Mouse (Mus musculus) left cerebral cortex, adult 9 months (tissue): ENCODE measurements around the gene Gpatch2.

Experiments used
- DNase-seq, 2 experiments: peaks; one replicate each; pipeline ENCODE4 v3.0.0; 2022; ENCODE audit warnings: low spot score in 2 of 2

The Gpatch2 gene

DNA sequence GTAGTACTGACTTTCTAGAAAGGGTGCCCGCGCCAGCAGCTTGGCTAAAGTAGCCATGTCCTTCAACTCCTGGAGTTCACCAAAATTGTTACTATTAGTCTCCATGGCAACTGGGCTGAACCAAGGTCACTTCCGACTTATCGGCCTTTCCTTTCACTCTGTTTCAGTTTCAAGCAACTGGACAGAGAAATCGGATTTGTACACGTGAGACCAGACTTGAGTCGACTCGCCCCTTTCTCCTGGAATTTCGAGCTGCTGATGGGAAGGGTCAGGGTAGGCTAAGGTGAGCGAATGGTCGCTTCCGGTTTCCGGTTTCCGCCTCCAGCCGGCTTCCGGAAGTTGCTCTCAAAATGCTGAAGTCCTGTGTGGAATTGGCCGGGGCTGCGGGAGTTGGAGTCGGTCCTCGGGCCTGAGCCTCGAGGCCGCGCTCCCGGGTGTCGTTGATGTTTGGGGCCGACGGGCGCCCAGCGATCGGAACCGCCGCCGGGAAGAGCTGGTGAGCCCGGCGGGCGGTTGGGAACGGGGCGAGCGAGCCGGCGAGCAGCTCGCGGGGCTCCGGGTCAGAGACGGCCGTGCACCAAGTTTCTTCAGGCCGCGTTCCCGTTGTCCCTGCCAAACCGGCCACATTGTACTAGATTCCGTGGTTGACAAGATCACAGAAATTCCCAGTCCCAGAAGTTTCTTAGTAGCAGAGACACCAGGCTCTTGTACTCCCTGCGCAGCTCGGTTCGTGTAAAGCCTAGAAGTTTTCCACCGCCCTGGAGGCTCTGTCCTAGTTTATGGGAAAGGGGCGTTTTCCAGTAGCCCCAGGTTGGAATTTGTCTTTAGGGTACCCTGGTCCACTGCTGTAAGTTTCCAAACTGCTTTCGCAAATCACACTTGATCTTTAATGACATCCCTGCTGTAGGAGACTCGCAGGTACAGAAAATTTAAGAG is at the start of gene Gpatch2, which contains the start of gene Spata17:
TSS of gene Gpatch2 (plus strand) at position 328 of the 936 bp plus-strand sequence.
TSS of gene Spata17 (minus strand) at position 285 of the 936 bp plus-strand sequence.
- peak; percentile 9 to 72 for DNase-seq

DNA sequence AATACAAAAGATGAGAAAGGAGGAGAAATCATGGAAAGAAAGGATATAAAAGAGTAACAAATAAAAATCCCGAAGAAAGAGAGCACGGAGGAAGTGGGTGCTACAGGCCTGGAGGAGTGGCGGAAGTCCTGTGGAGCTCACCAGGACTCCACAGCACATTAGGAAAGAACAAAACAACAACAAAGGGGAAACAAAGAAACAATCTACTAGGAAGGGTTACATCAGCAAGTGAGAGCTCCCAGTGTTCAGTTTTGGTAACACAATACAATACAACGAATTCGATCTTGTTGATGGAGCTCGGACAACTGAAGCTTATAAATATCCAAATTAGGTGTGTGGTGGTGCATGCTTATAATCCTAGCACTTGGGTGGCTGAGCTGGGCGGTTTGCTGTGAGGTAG is 45.7 kb upstream of the Gpatch2 start:
- DNase-seq, result no peak

GRCm38 (mm10) chr1:187170361-187170760 is 44.9 kb upstream of the Gpatch2 start:
- DNase-seq, result no peak

DNA sequence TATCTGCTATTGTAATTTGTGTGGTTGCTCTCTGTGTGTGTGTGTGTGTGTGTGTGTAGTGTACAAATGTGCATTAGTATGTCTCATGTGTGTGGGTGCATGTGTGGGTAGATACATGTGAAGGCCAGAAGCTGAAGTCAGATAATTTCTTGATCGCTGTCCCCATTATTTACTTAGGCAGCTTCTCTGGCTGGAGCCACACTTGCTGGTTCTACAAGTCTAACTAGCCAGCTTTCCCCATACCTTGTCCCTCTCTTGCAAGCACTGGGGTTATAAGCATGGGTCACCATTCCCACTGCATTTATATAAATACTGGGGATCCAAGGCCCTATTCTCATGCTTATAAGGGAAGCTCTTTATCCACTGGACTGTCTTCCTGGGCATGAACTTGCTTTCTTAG is 39.3 kb upstream of the Gpatch2 start:
- DNase-seq, result no peak

GRCm38 (mm10) chr1:187178546-187178945 is 36.8 kb upstream of the Gpatch2 start:
- DNase-seq, result no peak

- no peak for DNase-seq
Observed at GRCm38 (mm10) chr1:187205506-187205905, 9.8 kb upstream of the Gpatch2 start.

DNA sequence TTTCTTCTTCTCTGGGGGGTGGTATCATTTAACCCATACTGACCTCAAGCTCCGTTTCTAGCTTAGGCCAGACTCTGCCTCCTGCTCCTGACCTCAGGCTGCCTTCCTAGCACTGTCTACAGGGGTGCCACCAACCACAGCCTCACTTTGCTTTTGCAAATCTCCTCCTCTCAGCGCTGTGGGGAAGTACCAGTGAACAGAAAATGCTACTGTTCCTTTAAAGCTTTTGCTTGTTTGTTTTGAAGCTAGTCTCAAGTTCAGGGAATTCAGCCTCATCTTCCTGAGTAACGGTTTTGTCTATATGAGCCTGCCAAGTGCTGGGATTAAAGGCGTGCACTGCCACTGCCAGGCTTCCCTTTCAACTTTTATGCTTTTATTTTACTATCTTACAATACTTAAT is 5.8 kb upstream of the Gpatch2 start:
- no peak for DNase-seq

DNA sequence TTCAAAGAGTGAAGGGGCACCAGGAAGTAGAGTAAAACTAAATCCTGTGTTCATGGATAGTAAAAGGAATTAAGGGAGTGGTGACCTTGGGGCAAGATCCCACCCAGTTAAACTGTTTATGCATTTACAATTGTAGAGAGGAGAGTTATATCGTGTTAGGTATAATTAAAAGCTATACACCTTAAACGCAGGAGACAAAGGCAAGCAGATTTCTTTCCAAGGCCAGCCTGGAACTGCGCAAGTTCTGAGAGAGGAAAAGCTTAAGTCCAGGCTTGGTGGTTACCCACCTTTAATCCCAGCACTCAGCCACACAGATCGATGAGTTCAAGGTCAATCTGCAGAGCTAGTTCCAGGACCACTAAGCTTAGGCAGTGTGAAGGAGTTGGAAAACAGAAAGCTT is 4.6 kb upstream of the Gpatch2 start:
- no peak for DNase-seq

DNA sequence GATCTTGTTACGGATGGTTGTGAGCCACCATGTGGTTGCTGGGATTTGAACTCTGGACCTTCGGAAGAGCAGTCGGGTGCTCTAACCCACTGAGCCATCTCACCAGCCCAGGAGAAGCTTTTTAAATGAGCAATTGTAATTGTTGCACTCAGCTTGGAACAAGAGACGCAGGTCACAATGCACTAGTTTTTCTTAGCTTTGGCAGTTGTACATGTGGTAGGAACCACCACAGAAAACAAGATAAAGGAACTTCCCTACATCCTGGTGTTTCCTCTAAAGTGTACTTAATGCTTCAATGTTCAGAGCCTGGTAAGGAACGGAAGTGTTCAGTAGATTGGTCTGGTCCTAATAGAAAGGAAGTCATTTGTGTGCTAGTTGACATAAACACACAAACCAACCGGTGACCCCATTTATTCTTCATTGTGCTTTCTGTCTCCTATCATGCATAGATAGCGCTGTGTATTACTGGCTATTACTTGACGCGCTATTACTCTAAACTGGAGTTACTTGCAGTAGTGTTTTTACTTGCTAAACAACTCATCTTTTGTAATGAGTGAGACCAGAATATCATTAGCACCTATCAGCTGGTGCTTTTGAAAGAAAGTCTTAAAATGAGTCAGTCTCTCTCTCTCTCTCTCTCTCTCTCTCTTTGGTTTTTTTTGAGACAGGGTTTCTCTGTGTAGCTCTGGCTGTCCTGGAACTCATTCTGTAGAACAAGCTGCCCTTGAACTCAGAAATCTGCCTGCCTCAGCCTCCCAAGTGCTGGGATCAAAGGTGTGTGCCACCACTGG is 1.5 kb downstream of the Gpatch2 start:
- DNase-seq, result no peak

GRCm38 (mm10) chr1:187220756-187221155 is 5.4 kb downstream of the Gpatch2 start:
- DNase-seq, result no peak

DNA sequence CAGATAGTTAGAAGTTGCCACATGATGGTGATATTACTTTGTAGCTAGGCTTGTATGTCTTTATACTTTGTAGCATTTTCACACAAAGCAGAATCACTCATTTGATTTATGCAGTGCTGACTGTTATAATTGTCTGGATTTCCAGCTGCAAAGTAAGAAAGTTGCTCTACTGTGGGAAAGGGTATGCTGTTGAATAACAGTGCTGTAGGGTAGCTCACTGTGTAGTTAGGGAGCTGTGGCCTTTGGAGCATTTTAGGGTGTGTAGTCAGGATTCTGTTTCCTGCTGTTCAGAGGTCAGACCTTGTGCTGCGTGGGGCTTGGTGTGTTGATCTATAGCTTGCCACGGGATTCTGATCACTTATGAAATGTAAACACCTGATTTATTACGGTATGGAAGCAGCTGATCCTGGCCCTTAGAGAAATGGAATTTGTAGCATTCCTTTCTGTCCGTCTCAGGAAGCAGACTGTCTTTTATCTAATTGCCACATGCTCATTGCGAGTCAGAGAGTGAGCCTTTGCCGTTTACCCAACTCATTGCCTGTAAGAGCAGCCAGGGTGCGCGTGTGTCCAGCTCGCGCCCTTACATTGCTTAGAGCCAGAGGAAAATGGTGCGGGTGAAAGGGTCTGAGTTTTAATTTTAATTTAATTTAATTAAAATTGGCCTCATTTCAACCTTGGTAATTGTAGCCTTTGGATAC is 11.2 kb downstream of the Gpatch2 start:
- DNase-seq, result no peak

DNA sequence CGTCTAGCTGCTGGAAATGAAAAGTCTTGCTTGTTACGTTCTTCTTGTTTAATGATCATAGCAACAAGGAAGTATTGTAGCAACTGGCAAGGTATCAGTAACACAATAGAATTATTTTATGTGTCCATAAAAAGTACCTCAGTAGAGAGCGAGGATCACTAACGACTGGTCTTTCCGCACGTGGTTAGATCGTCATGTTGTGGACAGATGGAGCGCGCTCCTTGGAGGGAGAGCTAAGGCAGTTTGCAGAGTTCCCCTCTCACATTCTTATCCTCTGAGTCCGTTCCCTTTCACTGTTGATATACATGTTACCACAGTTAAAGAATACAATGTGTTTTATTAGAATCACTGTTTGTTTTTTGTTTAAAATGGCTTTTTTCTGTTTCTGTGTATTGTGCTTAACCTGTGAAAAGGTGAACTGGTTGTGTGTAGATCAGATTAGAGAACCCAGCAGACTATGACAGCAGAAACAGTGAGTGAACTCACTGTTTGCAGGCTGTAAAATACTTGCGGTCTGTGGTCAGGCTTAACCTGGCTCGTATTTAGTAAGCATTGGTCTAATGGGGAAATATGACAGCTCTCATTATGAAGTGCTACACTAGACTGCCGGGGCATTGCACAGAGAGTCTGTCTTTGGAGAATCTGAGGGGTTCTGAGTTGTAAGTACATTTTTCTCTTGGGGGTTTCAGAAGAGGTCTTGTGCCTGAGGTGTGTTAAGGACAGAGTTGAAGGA is 13.3 kb downstream of the Gpatch2 start:
- no peak for DNase-seq

DNA sequence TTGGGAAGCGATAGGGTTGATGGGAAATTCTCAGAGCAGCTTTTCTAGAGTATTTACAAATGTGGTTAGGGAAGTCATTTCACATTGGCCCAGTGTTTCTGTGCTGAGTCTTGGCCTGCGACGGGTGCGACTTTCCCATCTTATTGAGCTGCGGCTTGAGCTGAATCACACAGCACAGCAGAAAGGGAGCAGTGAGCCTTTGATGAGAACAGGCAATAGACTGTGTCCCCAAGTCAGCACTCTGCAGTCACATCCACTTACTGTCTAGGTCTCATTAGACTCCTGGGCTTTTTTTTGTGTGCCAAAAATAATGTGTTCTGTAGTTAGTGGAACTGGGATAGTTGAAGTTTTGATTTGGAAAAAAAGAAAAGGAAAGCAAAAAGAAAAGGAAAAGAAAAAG is 14.9 kb downstream of the Gpatch2 start:
- no peak for DNase-seq

DNA sequence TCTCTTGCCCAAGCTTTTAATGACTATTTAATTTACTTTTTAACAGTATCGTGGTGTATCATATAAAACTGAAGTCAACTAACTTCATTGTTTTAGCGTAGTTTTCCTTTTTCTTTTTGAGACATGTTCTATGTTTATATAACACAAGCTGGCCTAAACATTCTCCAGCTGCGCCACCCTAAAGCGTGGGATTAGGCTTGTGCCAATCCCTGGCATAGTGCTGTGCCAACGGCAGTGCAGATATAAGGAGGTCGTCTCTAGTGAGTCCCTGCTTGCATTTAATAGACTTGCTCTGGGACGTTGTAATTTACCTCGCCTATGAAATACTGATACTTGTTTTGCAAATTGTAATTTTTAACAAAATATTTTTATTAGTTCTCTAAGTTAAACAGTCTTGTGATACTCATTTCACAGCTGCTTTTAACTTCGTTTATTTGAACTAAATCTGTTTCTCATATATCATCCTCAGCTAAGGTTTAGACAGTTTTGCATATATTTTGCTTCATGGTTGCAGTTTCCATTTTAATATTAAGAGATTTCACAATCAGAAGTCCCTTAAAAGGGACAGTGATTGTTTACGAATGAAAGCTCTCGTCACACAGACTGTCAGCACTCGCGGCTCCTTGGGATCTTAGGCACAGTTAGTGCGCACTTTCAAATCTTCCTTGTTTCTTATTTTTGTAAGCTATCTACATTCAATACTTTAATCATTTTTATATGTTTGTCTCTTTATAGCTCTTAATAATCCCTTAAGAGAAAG is 17.1 kb downstream of the Gpatch2 start:
- DNase-seq, result no peak

DNA sequence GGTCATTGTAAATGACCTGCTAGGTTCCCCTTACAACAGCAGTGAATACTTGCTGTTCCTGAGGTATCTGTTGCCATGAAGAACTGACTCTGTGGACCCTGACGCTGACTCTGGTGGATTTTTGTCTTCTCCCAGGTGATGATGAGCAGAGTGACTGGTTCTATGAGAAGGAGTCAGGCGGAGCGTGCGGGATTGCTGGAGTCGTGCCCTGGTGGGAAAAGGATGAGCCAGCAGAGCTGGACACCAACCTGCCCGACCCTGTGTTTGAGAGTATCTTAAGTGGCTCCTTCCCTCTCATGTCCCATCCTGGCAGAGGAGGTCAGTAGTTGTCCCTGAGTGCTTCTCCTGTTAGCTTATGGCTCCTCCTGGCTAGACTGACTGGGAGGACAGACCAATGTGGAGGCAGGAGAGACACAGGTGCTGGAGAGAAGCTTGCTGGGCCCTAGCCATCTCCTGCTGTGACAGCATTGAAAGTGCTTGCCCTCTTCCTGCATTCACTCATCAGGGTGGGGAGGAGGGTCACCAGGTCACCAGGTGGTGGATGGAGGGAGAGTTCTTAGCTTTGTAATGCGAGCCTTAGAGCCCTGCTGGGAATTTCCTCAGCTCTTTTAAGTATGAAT is 17.8 kb downstream of the Gpatch2 start:
- DNase-seq, result no peak

DNA sequence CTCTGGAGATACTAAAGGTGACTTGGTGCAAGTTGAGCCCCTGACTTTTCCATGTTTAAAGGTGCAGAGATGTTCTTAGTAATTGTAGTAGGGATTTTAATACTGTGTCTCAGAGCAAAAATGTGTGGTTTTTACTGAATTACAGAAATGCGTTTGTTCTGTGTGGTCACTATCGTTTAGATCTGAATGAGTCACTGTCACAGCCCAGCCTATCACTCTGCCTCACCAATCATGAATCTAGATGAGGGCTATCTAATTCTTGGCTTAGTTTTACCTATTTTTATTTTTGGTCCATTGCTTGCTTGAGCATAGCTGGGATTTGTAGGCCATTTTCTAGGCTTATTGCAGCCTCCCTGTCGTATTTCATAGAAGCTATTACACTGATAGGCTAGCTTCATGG is 19.9 kb downstream of the Gpatch2 start:
- DNase-seq, result no peak

DNA sequence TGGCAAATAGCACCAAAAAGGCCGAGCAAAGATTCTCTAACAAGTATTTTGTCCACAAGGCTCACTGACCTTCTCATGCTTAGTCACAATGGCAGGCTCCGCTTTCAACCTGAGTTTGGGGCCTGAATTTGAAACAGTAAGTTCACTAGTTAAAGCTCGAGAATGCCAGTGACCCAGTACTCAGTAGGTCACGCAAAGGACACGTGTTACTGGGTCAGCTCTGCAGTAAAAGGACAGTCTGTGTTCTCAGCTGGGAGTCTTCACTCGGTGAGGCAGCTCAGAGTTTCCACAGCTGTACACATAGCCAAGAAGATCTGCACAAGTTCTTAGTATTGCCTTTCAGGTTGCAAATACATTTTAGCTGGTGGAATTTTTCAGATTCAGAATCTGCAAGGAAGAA is 21.0 kb downstream of the Gpatch2 start:
- DNase-seq, result no peak

GRCm38 (mm10) chr1:187238061-187238460 is 22.8 kb downstream of the Gpatch2 start:
- DNase-seq, result no peak

DNA sequence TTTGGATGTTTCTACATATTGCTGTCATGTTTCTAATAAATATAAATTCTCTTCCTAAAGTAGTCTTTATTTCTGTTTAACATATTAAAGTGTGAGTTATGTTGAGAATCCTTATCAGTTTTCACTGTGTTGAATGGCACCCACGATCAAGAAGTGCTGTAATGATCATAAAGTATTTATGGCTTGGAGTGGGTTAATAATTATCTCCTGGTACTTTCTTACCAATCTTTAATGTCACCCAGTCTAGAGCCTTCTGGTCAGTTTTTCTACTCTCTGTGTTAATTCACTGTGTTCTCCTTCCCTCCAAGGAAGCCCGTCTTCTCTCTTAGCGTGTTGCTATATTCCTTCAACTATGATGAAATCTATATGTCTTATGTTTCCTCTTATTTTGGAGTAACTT is 25.0 kb downstream of the Gpatch2 start:
- DNase-seq, result no peak

- no peak for DNase-seq
Observed at GRCm38 (mm10) chr1:187241329-187241728, 26.0 kb downstream of the Gpatch2 start.
